Mouse (Mus musculus): Measurements from ENCODE around the gene Scimp.

DNA sequence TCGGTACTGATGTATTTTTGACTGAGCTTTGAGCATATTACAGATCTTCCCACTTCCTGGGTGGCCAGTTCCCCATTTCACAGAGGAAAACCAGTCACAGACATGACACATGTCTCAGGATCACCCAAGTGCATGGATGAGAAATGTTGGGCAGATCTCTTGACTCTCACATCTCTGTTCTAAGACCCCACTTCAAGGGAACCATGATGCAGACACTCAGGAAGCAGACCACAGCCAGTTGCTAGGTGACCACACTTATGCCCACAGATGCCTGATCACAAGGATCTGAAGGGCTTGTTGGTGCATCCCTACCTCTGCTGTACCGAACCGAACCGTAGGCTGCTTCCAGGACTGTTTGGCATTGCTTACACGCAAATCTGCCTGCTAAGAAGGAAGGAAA lies 20.7 kb downstream of the Scimp start:
- no peak for TF ChIP-seq EP300 (IDR thresholded peaks at IDR 0.05; ENCODE audit: low read depth)
- no peak for TF ChIP-seq CTCF (IDR thresholded peaks at IDR 0.05; ENCODE audit: low read depth)

Measured in liver, embryonic 14.5 days (tissue).